Mouse (Mus musculus) neural tube, embryonic 11.5 days (tissue): ENCODE measurements at regions not wholly inside any gene's neighbourhood (a gene's known extent, or its start where the extent isn't known, plus 50 kb on each side); places are given as distances from the start of the nearest gene placed in this dataset.
A peak's percentile ranks its signal among the peaks of the same experiment; 100 is the strongest.

Experiments used
- ATAC-seq: fragments of 200-750 bp; cut with Nextera tagmentation; 2 replicates; pipeline ENCODE4 v1.8.0; 2017; ENCODE audit warnings: moderate number of reproducible peaks, mild to moderate bottlenecking, moderate TSS enrichment, moderate library complexity; ENCODE audit not compliant: insufficient read depth, low FRiP score, low TSS enrichment
- DNase-seq: peaks from one replicate; pipeline ENCODE4 v3.0.0-alpha.2; 2015; ENCODE audit warnings: low spot score
- H3K27ac ChIP-seq: fragments of 300-500 bp; sonication (generic); 2 replicates; pipeline ENCODE4 v1.5.1; 2014; ENCODE audit warnings: low read depth, mild to moderate bottlenecking, low read length
- H3K27me3 ChIP-seq: fragments of 300-500 bp; sonication (generic); 2 replicates; pipeline ENCODE4 v1.6.1; 2014; ENCODE audit warnings: mild to moderate bottlenecking, low read length, mixed read lengths; ENCODE audit not compliant: control insufficient read depth, insufficient read depth
- H3K36me3 ChIP-seq: fragments of 300-500 bp; sonication (generic); 2 replicates; pipeline ENCODE4 v1.6.1; 2014; ENCODE audit warnings: mild to moderate bottlenecking, low read length, moderate library complexity, mixed read lengths; ENCODE audit not compliant: control insufficient read depth, insufficient read depth
- H3K4me1 ChIP-seq: fragments of 300-500 bp; sonication (generic); 2 replicates; pipeline ENCODE4 v1.6.1; 2014; ENCODE audit warnings: low read length, mixed read lengths; ENCODE audit not compliant: control insufficient read depth, insufficient read depth
- H3K4me2 ChIP-seq: fragments of 300-500 bp; sonication (generic); 2 replicates; pipeline ENCODE4 v1.6.1; 2014; ENCODE audit warnings: low read depth, mild to moderate bottlenecking, moderate library complexity
- H3K4me3 ChIP-seq: fragments of 300-500 bp; sonication (generic); 2 replicates; pipeline ENCODE4 v1.5.1; 2014; ENCODE audit warnings: low read depth, low read length
- H3K9ac ChIP-seq: fragments of 300-500 bp; sonication (generic); 2 replicates; pipeline ENCODE4 v1.6.1; 2014; ENCODE audit warnings: mild to moderate bottlenecking, low read length
- H3K9me3 ChIP-seq: fragments of 300-500 bp; sonication (generic); 2 replicates; pipeline ENCODE4 v1.6.1; 2016; ENCODE audit warnings: low read length; ENCODE audit not compliant: control insufficient read depth
- WGBS: fragments of 180-500 bp; shearing (Covaris S2); extraction: QIAGEN DNeasy Blood & Tissue Kit; methylation state at CpG from one replicate; pipeline ENCODE4 v1.1.7; 2014; 5-methylcytosine and 5-hydroxymethylcytosine counted together
- microRNA counts: library from miRNA; unstranded; fragments of <30 nt; microRNA quantifications from one replicate; lab custom pipeline; 2015
- microRNA-seq: library from miRNA; unstranded; fragments of <30 nt; microRNA quantifications from one replicate; pipeline ENCODE4, GENCODE M21; 2016

DNA sequence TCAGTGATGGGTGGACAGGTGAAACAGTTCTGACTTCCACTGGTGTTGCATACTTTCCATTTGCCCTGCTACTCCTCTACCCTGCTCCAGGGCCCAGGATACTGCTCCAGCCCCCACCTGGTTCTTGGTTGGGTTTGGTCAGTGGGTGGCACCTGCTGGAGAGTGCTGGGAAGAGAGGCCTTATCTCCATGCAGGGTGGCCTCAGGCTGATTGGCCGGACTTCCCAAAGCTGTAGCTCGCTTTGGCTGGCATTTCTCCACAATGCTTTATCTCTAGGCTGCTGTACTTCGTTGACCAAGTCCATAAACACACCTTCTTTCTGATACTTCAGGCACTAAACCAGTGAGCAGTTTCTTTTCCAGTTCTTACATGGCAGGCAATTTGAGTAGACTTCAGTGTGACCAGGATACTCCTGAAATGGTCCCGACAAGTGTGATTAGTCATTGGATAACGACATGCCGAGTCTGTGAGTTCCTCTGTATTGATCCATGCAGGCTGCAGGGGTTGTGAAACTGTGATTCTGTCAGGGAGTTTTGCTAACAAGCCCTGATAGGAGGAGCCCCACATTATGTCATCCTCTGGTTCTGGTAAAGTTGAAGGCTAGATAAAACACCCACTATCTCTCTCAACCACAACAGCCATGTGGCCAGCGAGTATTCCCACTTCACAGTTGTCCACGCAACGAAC is 50.1 kb upstream of the Nr5a2 start:
- Histone ChIP-seq H3K36me3 (no peaks in the 10 kb centered on the region), H3K4me1 (no peaks in the 10 kb centered on the region), H3K9me3 (no peaks in the 10 kb centered on the region), H3K4me2 (no peak overlapping the region), H3K9ac (no peak overlapping the region), H3K4me3 (no peak overlapping the region), H3K27ac (no peak overlapping the region), H3K27me3 (no peaks in the 10 kb centered on the region)
- DNase-seq (no peak), ATAC-seq (no peak)
- WGBS, result 75% methylated on average over 9 of the region's 9 CpGs

MicroRNAs encoded in the stretch of these regions (microRNA counts, 519-probe panel; counts per million panel counts)
- microRNA mmu-miR-181a (lab: Ali Mortazavi, UCI) (5,972 counts per million, percentile 96 among the panel's probes with 10 or more counts), microRNA mmu-miR-181b+mmu-miR-181d (lab: Ali Mortazavi, UCI) (3,664 counts per million, percentile 71 among the panel's probes with 10 or more counts)

Small RNA genes in the stretch of these regions (microRNA-seq; reads per million reads assigned to microRNA genes)
- gene Mir181a-1, result 4,862 reads per million, percentile 91 among the genes with 10 or more reads in this experiment
- gene Mir181b-1, result 55.5 reads per million, percentile 41 among the genes with 10 or more reads in this experiment
